Mouse (Mus musculus) midbrain, embryonic 13.5 days (tissue): ENCODE data around the gene Mtrr. TPM values are rescaled to one million over a fixed set of nuclear protein-coding genes. Genes with fewer than 3 reads are reported as not detected.

ENCODE experiments used
- ATAC-seq: fragments of 200-750 bp; cut with Nextera tagmentation; 2 replicates; pipeline ENCODE4 v1.8.0; 2017; ENCODE audit warnings: mild to moderate bottlenecking, moderate TSS enrichment, moderate library complexity
- H3K27ac ChIP-seq: fragments of 300-500 bp; sonication (generic); 2 replicates; pipeline ENCODE4 v1.5.1; 2015; ENCODE audit warnings: inconsistent platforms, mild to moderate bottlenecking, moderate library complexity
- H3K27me3 ChIP-seq: fragments of 300-500 bp; sonication (generic); 2 replicates; pipeline ENCODE4 v1.6.1; 2015; ENCODE audit warnings: mild to moderate bottlenecking, inconsistent platforms
- H3K36me3 ChIP-seq: fragments of 300-500 bp; sonication (generic); 2 replicates; pipeline ENCODE4 v1.6.1; 2015; ENCODE audit warnings: mild to moderate bottlenecking, inconsistent platforms
- H3K4me1 ChIP-seq: fragments of 300-500 bp; sonication (generic); replicated peaks from 2 replicates; pipeline ENCODE4 v1.6.1; 2015; ENCODE audit warnings: inconsistent platforms
- H3K4me2 ChIP-seq: fragments of 300-500 bp; sonication (generic); replicated peaks from 2 replicates; pipeline ENCODE4 v1.6.1; 2015; ENCODE audit warnings: moderate library complexity, mild to moderate bottlenecking, inconsistent platforms
- H3K4me3 ChIP-seq: fragments of 300-500 bp; sonication (generic); replicated peaks from 2 replicates; pipeline ENCODE4 v1.5.1; 2015; ENCODE audit warnings: mild to moderate bottlenecking, inconsistent platforms
- H3K9ac ChIP-seq: fragments of 300-500 bp; sonication (generic); replicated peaks from 2 replicates; pipeline ENCODE4 v1.6.1; 2015; ENCODE audit warnings: mild to moderate bottlenecking, inconsistent platforms
- H3K9me3 ChIP-seq: fragments of 300-500 bp; sonication (generic); 2 replicates; pipeline ENCODE4 v1.6.1; 2016; ENCODE audit warnings: mild to moderate bottlenecking, inconsistent platforms
- WGBS: fragments of 180-500 bp; shearing (Covaris S2); methylation state at CpG from one replicate; pipeline ENCODE4 v1.1.7; 2015; 5-methylcytosine and 5-hydroxymethylcytosine counted together
- polyA plus RNA-seq: library from polyadenylated mRNA; unstranded; fragments of >200 nt; fragmentation: Nextera tagmentation; extraction: Ambion mirVana; gene quantifications from 2 replicates; pipeline ENCODE4 v1.2.1, GENCODE M21; 2015

Gene Mtrr
- polyA plus RNA-seq, result 13.5 and 16.0 TPM in 2 replicates

- peak within 1 kb of the TSS; percentile 77 for H3K27ac ChIP-seq
- peak within 1 kb of the TSS; percentile 81 for H3K9ac ChIP-seq
- WGBS, result under 1% methylated on average over 81 of the region's 81 CpGs
- peak; percentile 99 for ATAC-seq
- H3K36me3 ChIP-seq, result peaks cover 52% of the 10 kb centered on the region
- H3K4me2 ChIP-seq, result peak within 1 kb of the TSS; percentile 95
- H3K27me3 ChIP-seq, result no peaks in the 10 kb centered on the region
- H3K4me1 ChIP-seq, result peaks cover 20% of the 10 kb centered on the region
- no peaks in the 10 kb centered on the region for H3K9me3 ChIP-seq
- peak within 1 kb of the TSS; percentile 74 for H3K4me3 ChIP-seq
Measured at GRCm38 (mm10) chr13:68581747-68582516, at the start of gene Mtrr, which contains the start of gene Fastkd3. Gene Mtrr (minus strand): TSS chr13:68582149. Gene Fastkd3 (plus strand): TSS chr13:68582234.

- H3K36me3 ChIP-seq, result no peaks in the 10 kb centered on the region
- H3K9ac ChIP-seq, result no peak overlapping the region
- H3K4me2 ChIP-seq, result no peak overlapping the region
- H3K9me3 ChIP-seq, result no peaks in the 10 kb centered on the region
- H3K27me3 ChIP-seq, result no peaks in the 10 kb centered on the region
- no peak for ATAC-seq
- no peak overlapping the region for H3K27ac ChIP-seq
- H3K4me3 ChIP-seq, result no peak overlapping the region
- H3K4me1 ChIP-seq, result no peaks in the 10 kb centered on the region
- WGBS, result 82% methylated on average over 3 of the region's 3 CpGs
Measured at GRCm38 (mm10) chr13:68627041-68627440, 45.1 kb upstream of the Mtrr start.

GRCm38 (mm10) chr13:68622792-68623191 lies 40.8 kb upstream of the Mtrr start:
- no peaks in the 10 kb centered on the region for H3K4me1 ChIP-seq
- no peak overlapping the region for H3K4me2 ChIP-seq
- ATAC-seq, result peak; percentile 74
- no peaks in the 10 kb centered on the region for H3K36me3 ChIP-seq
- H3K9ac ChIP-seq, result no peak overlapping the region
- H3K27ac ChIP-seq, result no peak overlapping the region
- H3K9me3 ChIP-seq, result no peaks in the 10 kb centered on the region
- no peaks in the 10 kb centered on the region for H3K27me3 ChIP-seq
- no peak overlapping the region for H3K4me3 ChIP-seq
- 64% methylated on average over 6 of the region's 6 CpGs for WGBS

GRCm38 (mm10) chr13:68607652-68608405 lies 25.9 kb upstream of the Mtrr start:
- Histone ChIP-seq H3K27me3 (peaks cover 3% of the 10 kb centered on the region; the same call in 1 of the 2 replicates), H3K36me3 (no peaks in the 10 kb centered on the region), H3K4me1 (0 out of 2 replicates have a peak, but pooled peaks cover 9% of the 10 kb centered on the region), H3K9ac (no peak overlapping the region), H3K4me2 (peak overlapping the region; percentile 19; the same call in 1 of the 2 replicates), H3K9me3 (no peaks in the 10 kb centered on the region), H3K4me3 (no peak overlapping the region), H3K27ac (no peak overlapping the region)
- ATAC-seq, result peak; percentile 57
- WGBS, result 57% methylated on average over 21 of the region's 21 CpGs

GRCm38 (mm10) chr13:68605689-68606126 lies 23.8 kb upstream of the Mtrr start:
- ATAC-seq, result peak; percentile 74
- H3K4me2 ChIP-seq, result peak overlapping the region; percentile 46
- 0 out of 2 replicates have a peak, but pooled peaks cover 9% of the 10 kb centered on the region for H3K4me1 ChIP-seq
- peak overlapping the region; percentile 31 for H3K4me3 ChIP-seq
- H3K27ac ChIP-seq, result no peak overlapping the region
- no peaks in the 10 kb centered on the region for H3K9me3 ChIP-seq
- no peaks in the 10 kb centered on the region for H3K27me3 ChIP-seq
- H3K36me3 ChIP-seq, result no peaks in the 10 kb centered on the region
- no peak overlapping the region; the same call in 1 of the 2 replicates for H3K9ac ChIP-seq
- WGBS, result 2% methylated on average over 11 of the region's 11 CpGs

GRCm38 (mm10) chr13:68603085-68603484 lies 21.1 kb upstream of the Mtrr start:
- Histone ChIP-seq H3K27me3 (no peaks in the 10 kb centered on the region), H3K9ac (no peak overlapping the region), H3K4me3 (no peak overlapping the region), H3K27ac (no peak overlapping the region), H3K9me3 (no peaks in the 10 kb centered on the region), H3K4me2 (no peak overlapping the region), H3K36me3 (no peaks in the 10 kb centered on the region), H3K4me1 (0 out of 2 replicates have a peak, but pooled peaks cover 8% of the 10 kb centered on the region)
- ATAC-seq, result no peak
- 77% methylated on average over 6 of the region's 6 CpGs for WGBS

GRCm38 (mm10) chr13:68601184-68601583 lies 19.2 kb upstream of the Mtrr start:
- WGBS, result 25% methylated on average over 6 of the region's 6 CpGs
- no peak overlapping the region for H3K4me3 ChIP-seq
- H3K27ac ChIP-seq, result no peak overlapping the region
- H3K4me1 ChIP-seq, result peaks cover 5% of the 10 kb centered on the region; the same call in 1 of the 2 replicates
- no peak overlapping the region for H3K9ac ChIP-seq
- H3K4me2 ChIP-seq, result no peak overlapping the region
- H3K36me3 ChIP-seq, result no peaks in the 10 kb centered on the region
- ATAC-seq, result peak; percentile 35; the same call in 1 of the 2 replicates
- H3K9me3 ChIP-seq, result no peaks in the 10 kb centered on the region
- no peaks in the 10 kb centered on the region for H3K27me3 ChIP-seq

- Histone ChIP-seq H3K27ac (no peak overlapping the region), H3K9ac (no peak overlapping the region), H3K4me1 (peaks cover 5% of the 10 kb centered on the region; the same call in 1 of the 2 replicates), H3K36me3 (no peaks in the 10 kb centered on the region), H3K4me2 (no peak overlapping the region), H3K27me3 (no peaks in the 10 kb centered on the region), H3K4me3 (no peak overlapping the region), H3K9me3 (no peaks in the 10 kb centered on the region)
- ATAC-seq, result no peak
Measured at GRCm38 (mm10) chr13:68598953-68599352, 17.0 kb upstream of the Mtrr start.

GRCm38 (mm10) chr13:68597667-68598066 lies 15.7 kb upstream of the Mtrr start:
- H3K36me3 ChIP-seq, result peaks cover 6% of the 10 kb centered on the region
- H3K9ac ChIP-seq, result 0 out of 2 replicates have a peak overlapping the region, but pooled peaks have one; percentile 29
- H3K4me2 ChIP-seq, result peak overlapping the region; percentile 50
- H3K4me1 ChIP-seq, result peaks cover 5% of the 10 kb centered on the region; the same call in 1 of the 2 replicates
- H3K4me3 ChIP-seq, result peak overlapping the region; percentile 24
- H3K9me3 ChIP-seq, result no peaks in the 10 kb centered on the region
- 18% methylated on average over 13 of the region's 13 CpGs for WGBS
- ATAC-seq, result peak; percentile 46; the same call in 1 of the 2 replicates
- H3K27ac ChIP-seq, result no peak overlapping the region
- H3K27me3 ChIP-seq, result no peaks in the 10 kb centered on the region

- Histone ChIP-seq H3K9ac (0 out of 2 replicates have a peak within 1 kb of the TSS, but pooled peaks have one; percentile 29), H3K27ac (no peak within 1 kb of the TSS), H3K4me2 (peak within 1 kb of the TSS; percentile 50), H3K4me3 (peak within 1 kb of the TSS; percentile 24), H3K27me3 (no peaks in the 10 kb centered on the region), H3K4me1 (peaks cover 5% of the 10 kb centered on the region; the same call in 1 of the 2 replicates), H3K9me3 (no peaks in the 10 kb centered on the region), H3K36me3 (peaks cover 11% of the 10 kb centered on the region)
- WGBS, result 8% methylated on average over 10 of the region's 10 CpGs
- 0 out of 2 replicates have a peak, but pooled peaks have one; percentile 40 for ATAC-seq
Measured at GRCm38 (mm10) chr13:68597199-68597598, 15.2 kb upstream of the Mtrr start, which contains the start of gene 1700001L19Rik. Gene 1700001L19Rik (plus strand): TSS chr13:68597421.

- WGBS, result 83% methylated on average over 1 of the region's 1 CpGs
- no peak overlapping the region for H3K4me2 ChIP-seq
- no peak for ATAC-seq
Measured at GRCm38 (mm10) chr13:68593797-68594196, 11.8 kb upstream of the Mtrr start.

More at GRCm38 (mm10) chr13:68593797-68594196, 11.8 kb upstream of the Mtrr start:
- H3K9me3 ChIP-seq, result no peaks in the 10 kb centered on the region
- H3K27ac ChIP-seq, result no peak overlapping the region
- peaks cover 5% of the 10 kb centered on the region; the same call in 1 of the 2 replicates for H3K4me1 ChIP-seq
- no peak overlapping the region for H3K4me3 ChIP-seq
- H3K9ac ChIP-seq, result no peak overlapping the region
- peaks cover 44% of the 10 kb centered on the region for H3K36me3 ChIP-seq
- no peaks in the 10 kb centered on the region for H3K27me3 ChIP-seq
